Mouse (Mus musculus): ENCODE measurements around the gene Rnf40. TPM values are rescaled to one million over a fixed set of nuclear protein-coding genes. Genes with fewer than 3 reads are reported as not detected.
"Not testable (repeated sequence)": the region's sequence is repeated elsewhere in the genome, so short reads cannot be mapped to it uniquely, and the experiment has no call there.

Rnf40 gene
- polyA plus RNA-seq, 1 experiment from 2014 or later = 47.6 TPM

DNA sequence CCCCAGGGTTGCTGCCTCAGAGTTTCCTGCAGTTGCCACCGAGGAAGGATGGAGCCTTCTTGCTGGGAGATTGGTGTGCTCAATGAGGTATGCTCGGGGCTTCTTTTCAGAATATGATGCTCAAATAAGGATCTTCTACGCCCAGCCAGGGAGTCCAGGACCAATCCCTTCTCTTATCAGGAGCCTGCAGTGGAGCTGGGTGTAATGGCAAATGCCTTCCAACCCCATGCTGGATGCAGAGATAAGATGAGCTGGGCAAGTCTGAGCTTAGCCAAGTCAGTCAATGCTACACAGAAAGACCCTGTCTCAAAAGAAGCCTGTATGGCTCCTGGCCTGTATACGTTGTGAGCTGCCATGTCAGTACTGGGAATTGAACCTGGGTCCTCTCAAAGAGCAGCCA is 37.9 kb downstream of the Rnf40 start:
- TF ChIP-seq CTCF (IDR thresholded peaks at IDR 0.05; ENCODE audit: low read depth) = no peak
- no peaks in the 10 kb centered on the region for H3K36me3 ChIP-seq (ENCODE audit: insufficient read depth)
- H3K4me2 ChIP-seq = no peak overlapping the region
- DNase-seq (no peak), ATAC-seq (ENCODE audit: insufficient read depth) (no peak; the same call in 1 of the 2 replicates)
- WGBS = 86% methylated on average over 4 of the region's 4 CpGs
- no peak overlapping the region for H3K9ac ChIP-seq
- H3K4me1 ChIP-seq (ENCODE audit: insufficient read depth) = no peaks in the 10 kb centered on the region
- no peak overlapping the region for H3K4me3 ChIP-seq (ENCODE audit: low read depth, low read length)
- no peaks in the 10 kb centered on the region for H3K27me3 ChIP-seq (ENCODE audit: insufficient read depth, low read length)
- no peak overlapping the region for H3K27ac ChIP-seq (ENCODE audit: low read depth)
- no peaks in the 10 kb centered on the region for H3K9me3 ChIP-seq (ENCODE audit: low read depth, low read length)

DNA sequence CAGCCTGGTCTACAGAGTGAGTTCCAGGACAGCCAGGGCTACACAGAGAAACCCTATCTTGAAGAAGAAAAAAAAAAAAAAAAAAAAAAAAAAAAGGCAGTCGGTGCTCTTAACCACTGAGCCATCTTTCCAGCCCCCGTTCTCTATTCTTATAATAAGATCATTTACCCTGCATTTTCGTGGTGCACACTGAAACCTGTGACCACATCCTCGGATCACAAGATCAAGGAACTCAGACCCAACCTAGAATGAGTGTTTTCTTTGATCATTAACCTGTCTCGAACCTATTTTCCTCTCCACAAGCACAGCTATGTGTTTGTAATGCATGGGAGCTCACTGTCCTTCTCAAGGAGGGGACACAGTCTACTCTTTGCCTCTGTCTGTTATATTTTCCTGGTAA is 40.1 kb downstream of the Rnf40 start:
- H3K9me3 ChIP-seq (ENCODE audit: low read depth, low read length) = no peaks in the 10 kb centered on the region
- no peak for DNase-seq
- no peaks in the 10 kb centered on the region for H3K36me3 ChIP-seq (ENCODE audit: insufficient read depth)
- WGBS = 73% methylated on average over 5 of the region's 5 CpGs
- H3K4me3 ChIP-seq (ENCODE audit: low read depth, low read length) = no peak overlapping the region
- TF ChIP-seq CTCF (IDR thresholded peaks at IDR 0.05; ENCODE audit: low read depth) = no peak
- ATAC-seq (ENCODE audit: insufficient read depth) = no peak
- no peak overlapping the region for H3K4me2 ChIP-seq
- no peak overlapping the region for H3K9ac ChIP-seq
- no peaks in the 10 kb centered on the region for H3K4me1 ChIP-seq (ENCODE audit: insufficient read depth)
- H3K27ac ChIP-seq (ENCODE audit: low read depth) = no peak overlapping the region
- no peaks in the 10 kb centered on the region for H3K27me3 ChIP-seq (ENCODE audit: insufficient read depth, low read length)

DNA sequence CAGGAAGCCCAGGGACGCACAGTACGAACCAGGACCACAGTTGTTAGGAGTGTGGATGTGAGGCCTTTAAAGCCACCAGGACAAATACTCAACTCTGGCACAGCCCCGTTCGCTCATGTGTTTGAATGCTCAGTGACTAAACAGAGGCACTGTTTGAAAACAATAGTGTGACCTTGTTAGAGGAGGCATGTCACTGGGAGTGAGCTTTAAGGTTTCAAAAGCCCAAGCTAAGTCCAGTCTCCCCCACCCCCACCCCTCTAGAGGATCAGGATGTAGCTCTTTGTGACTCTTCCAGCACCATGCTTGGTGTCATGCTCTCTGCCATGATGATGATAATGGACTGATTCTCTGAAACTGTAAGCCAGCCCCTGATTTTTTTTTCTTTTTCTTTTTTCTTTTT is 42.8 kb downstream of the Rnf40 start:
- Histone ChIP-seq H3K27me3 (ENCODE audit: insufficient read depth, low read length) (no peaks in the 10 kb centered on the region), H3K9me3 (ENCODE audit: low read depth, low read length) (no peaks in the 10 kb centered on the region), H3K9ac (no peak overlapping the region), H3K27ac (ENCODE audit: low read depth) (no peak overlapping the region), H3K4me1 (ENCODE audit: insufficient read depth) (no peaks in the 10 kb centered on the region), H3K4me3 (ENCODE audit: low read depth, low read length) (no peak overlapping the region), H3K36me3 (ENCODE audit: insufficient read depth) (no peaks in the 10 kb centered on the region), H3K4me2 (no peak overlapping the region)
- no peak for ATAC-seq (ENCODE audit: insufficient read depth)
- no peak for DNase-seq
- no peak for TF ChIP-seq CTCF (IDR thresholded peaks at IDR 0.05; ENCODE audit: low read depth)
- 76% methylated on average over 4 of the region's 4 CpGs for WGBS

DNA sequence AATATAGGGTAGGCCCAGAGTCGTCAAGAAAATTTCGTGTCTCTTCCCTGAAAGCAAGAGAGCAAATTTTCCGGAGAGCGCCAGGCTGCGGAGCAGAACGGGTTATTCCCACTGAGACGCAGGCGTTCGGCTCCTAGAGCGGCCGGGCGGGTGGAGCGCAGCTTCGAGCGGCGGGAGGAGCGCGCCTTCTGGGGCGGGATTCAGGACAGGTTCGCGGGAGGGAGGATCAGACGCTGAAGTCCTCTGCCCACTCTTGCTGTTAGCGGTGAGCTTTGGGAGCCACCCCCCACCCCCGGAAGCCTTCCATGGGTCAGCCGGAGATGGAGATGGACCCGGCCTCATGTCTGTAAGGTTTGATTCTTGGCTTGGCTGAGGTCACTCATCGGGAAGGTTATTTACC is 48.4 kb downstream of the Rnf40 start:
- Histone ChIP-seq H3K4me2 (peak overlapping the region; percentile 64), H3K4me1 (ENCODE audit: insufficient read depth) (no peaks in the 10 kb centered on the region), H3K27ac (ENCODE audit: low read depth) (0 out of 2 replicates have a peak overlapping the region, but pooled peaks have one; percentile 7), H3K9ac (peak overlapping the region; percentile 51), H3K4me3 (ENCODE audit: low read depth, low read length) (peak overlapping the region; percentile 49), H3K27me3 (ENCODE audit: insufficient read depth, low read length) (no peaks in the 10 kb centered on the region), H3K9me3 (ENCODE audit: low read depth, low read length) (no peaks in the 10 kb centered on the region), H3K36me3 (ENCODE audit: insufficient read depth) (no peaks in the 10 kb centered on the region)
- DNase-seq (peak; percentile 90), ATAC-seq (ENCODE audit: insufficient read depth) (peak; percentile 91)
- under 1% methylated on average over 27 of the region's 27 CpGs for WGBS
- no peak for TF ChIP-seq CTCF (IDR thresholded peaks at IDR 0.05; ENCODE audit: low read depth)

DNA sequence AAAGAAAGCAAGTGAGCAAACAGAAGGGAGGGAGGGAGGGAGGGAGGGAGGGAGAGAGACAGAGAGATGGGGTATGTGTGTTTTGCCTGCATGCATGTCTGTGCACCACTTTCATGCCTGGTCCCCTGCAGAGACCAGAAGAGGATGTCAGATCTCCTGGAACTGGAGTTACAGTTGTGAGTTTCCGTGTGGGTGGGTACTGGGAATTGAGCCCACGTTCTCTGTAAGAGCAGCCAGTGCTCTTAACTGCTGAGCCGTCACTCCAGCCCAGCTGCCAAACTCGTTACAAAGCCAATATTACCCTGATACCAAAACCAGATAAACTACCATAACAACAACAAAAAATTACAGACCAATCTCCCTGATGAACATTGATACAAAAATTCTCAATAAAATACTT is 52.7 kb downstream of the Rnf40 start:
- Histone ChIP-seq H3K9me3 (ENCODE audit: low read depth, low read length) (no peaks in the 10 kb centered on the region), H3K9ac (no peak overlapping the region), H3K4me1 (ENCODE audit: insufficient read depth) (no peaks in the 10 kb centered on the region), H3K36me3 (ENCODE audit: insufficient read depth) (no peaks in the 10 kb centered on the region), H3K4me2 (no peak overlapping the region), H3K4me3 (ENCODE audit: low read depth, low read length) (no peak overlapping the region), H3K27ac (ENCODE audit: low read depth) (no peak overlapping the region), H3K27me3 (ENCODE audit: insufficient read depth, low read length) (no peaks in the 10 kb centered on the region)
- DNase-seq = no peak
- no peak for ATAC-seq (ENCODE audit: insufficient read depth)
- 28% methylated on average over 4 of the region's 4 CpGs for WGBS
- no peak for TF ChIP-seq CTCF (IDR thresholded peaks at IDR 0.05; ENCODE audit: low read depth)

DNA sequence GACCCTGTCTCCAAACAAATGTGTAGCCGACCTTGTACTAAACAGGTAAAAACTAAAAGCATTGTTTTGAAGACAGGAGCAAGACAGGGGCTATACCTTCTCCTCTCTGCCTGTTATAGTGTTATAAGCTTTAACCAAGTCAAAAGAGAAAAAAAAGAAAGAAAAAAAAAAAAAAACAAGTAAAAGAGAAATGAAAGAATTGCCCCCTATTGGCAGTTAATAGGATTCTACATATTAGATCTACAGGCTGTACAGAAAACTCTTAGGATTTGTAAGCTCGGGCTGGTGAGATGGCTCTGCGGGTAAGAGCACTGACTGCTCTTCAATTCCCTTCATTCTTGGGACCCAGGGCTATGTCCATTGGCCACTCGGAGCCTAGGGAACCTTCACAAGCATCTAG is 53.7 kb downstream of the Rnf40 start:
- DNase-seq = no peak
- ATAC-seq (ENCODE audit: insufficient read depth) = no peak
- Histone ChIP-seq H3K9ac (no peak overlapping the region), H3K4me1 (ENCODE audit: insufficient read depth) (no peaks in the 10 kb centered on the region), H3K27ac (ENCODE audit: low read depth) (no peak overlapping the region), H3K9me3 (ENCODE audit: low read depth, low read length) (no peaks in the 10 kb centered on the region), H3K4me3 (ENCODE audit: low read depth, low read length) (no peak overlapping the region), H3K4me2 (no peak overlapping the region), H3K27me3 (ENCODE audit: insufficient read depth, low read length) (no peaks in the 10 kb centered on the region), H3K36me3 (ENCODE audit: insufficient read depth) (no peaks in the 10 kb centered on the region)
- WGBS = 63% methylated on average over 4 of the region's 4 CpGs
- TF ChIP-seq CTCF (IDR thresholded peaks at IDR 0.05; ENCODE audit: low read depth) = no peak

DNA sequence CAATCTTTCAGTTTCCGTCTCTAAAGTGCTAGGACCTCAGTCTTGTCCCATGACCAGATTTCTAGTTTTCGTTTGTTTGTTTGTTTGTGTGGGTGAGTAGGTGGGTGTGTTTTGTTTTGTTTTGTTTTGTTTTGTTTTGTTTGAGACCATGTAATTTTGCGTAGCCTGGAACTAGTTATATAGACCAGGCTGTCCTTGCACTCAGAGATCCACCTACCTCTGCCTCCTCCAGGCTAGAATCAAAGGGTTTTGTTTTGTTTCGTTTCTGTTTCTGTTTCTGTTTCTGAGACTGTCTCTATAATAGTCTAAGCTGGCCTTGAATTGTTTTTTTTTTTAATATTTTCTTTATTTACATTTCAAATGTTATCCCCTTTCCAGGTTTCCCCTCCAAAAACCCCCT is 57.8 kb downstream of the Rnf40 start:
- Histone ChIP-seq H3K4me1 (ENCODE audit: insufficient read depth) (no peaks in the 10 kb centered on the region), H3K9me3 (ENCODE audit: low read depth, low read length) (no peaks in the 10 kb centered on the region), H3K4me2 (no peak overlapping the region), H3K9ac (no peak overlapping the region), H3K36me3 (ENCODE audit: insufficient read depth) (no peaks in the 10 kb centered on the region), H3K4me3 (ENCODE audit: low read depth, low read length) (no peak overlapping the region), H3K27me3 (ENCODE audit: insufficient read depth, low read length) (no peaks in the 10 kb centered on the region), H3K27ac (ENCODE audit: low read depth) (no peak overlapping the region)
- ATAC-seq (ENCODE audit: insufficient read depth) (no peak), DNase-seq (no peak)
- 83% methylated on average over 4 of the region's 4 CpGs for WGBS
- no peak for TF ChIP-seq CTCF (IDR thresholded peaks at IDR 0.05; ENCODE audit: low read depth)

DNA sequence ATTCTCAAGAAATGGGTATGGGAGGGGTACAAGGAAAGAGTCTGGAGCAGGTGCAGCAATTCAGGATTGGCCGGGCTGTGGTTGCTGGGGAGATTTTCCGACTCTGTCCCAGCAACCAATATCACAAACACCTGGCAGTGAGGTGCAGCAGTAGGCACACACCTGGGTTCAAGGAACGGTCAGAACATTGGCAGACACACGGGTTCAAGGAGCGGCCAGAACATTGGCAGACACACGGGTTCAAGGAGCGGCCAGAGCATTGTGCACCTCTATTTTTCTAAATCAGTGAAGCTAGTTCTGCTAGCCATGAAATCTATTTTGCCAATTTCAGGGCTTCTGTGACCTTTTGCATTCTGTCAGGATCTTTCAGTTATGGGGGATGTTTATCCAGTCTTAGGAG is 59.0 kb downstream of the Rnf40 start:
- H3K4me1 ChIP-seq (ENCODE audit: insufficient read depth); H3K9ac ChIP-seq; DNase-seq; H3K36me3 ChIP-seq (ENCODE audit: insufficient read depth); H3K27me3 ChIP-seq (ENCODE audit: insufficient read depth, low read length); H3K4me3 ChIP-seq (ENCODE audit: low read depth, low read length); H3K4me2 ChIP-seq; ATAC-seq (ENCODE audit: insufficient read depth); H3K9me3 ChIP-seq (ENCODE audit: low read depth, low read length); H3K27ac ChIP-seq (ENCODE audit: low read depth): not testable (repeated sequence)
- 86% methylated on average over 7 of the region's 7 CpGs for WGBS
